Mouse (Mus musculus): Measurements from ENCODE around the gene Dapl1. TPM values are rescaled to one million over a fixed set of nuclear protein-coding genes. Genes with fewer than 3 reads are reported as not detected.

Gene Dapl1
- polyA plus RNA-seq, 1 experiment, result not detected

- Histone ChIP-seq H3K79me2 (ENCODE audit: control insufficient read depth, insufficient read depth) (no peaks in the 10 kb centered on the region), H3K27me3 (ENCODE audit: control insufficient read depth, insufficient read depth, insufficient read length) (no peaks in the 10 kb centered on the region), H3K79me3 (ENCODE audit: low read depth) (no peaks in the 10 kb centered on the region), H3ac (ENCODE audit: control insufficient read depth, insufficient read length, low read depth) (no peak overlapping the region), H3K36me3 (ENCODE audit: control insufficient read depth, insufficient read depth) (no peaks in the 10 kb centered on the region), H3K4me3 (ENCODE audit: insufficient read depth, poor library complexity, severe bottlenecking) (no peak overlapping the region)
- no peak for TF ChIP-seq CEBPB (IDR thresholded peaks at IDR 0.05; ENCODE audit: low read depth)
- no peak for TF ChIP-seq MYOG (IDR thresholded peaks at IDR 0.05; ENCODE audit: control insufficient read depth, extremely low read depth, insufficient read length)
- no peak for TF ChIP-seq CTCF (IDR thresholded peaks at IDR 0.05; ENCODE audit: control insufficient read depth, insufficient read depth, insufficient read length)
- TF ChIP-seq FOSL1 (IDR thresholded peaks at IDR 0.05; ENCODE audit: insufficient read depth, low read length, poor library complexity, severe bottlenecking), result no peak
- TF ChIP-seq USF1 (IDR thresholded peaks at IDR 0.05; ENCODE audit: low read depth), result no peak
- TF ChIP-seq MYOD1 (IDR thresholded peaks at IDR 0.05; ENCODE audit: control insufficient read depth, insufficient read length, low read depth), result no peak
- no peak for TF ChIP-seq MAX (IDR thresholded peaks at IDR 0.05)
Measured at GRCm38 (mm10) chr2:59530811-59531210, 46.4 kb downstream of the Dapl1 start.

- no peaks in the 10 kb centered on the region for H3K79me3 ChIP-seq (ENCODE audit: low read depth)
- no peak for TF ChIP-seq USF1 (IDR thresholded peaks at IDR 0.05; ENCODE audit: low read depth)
- no peak for TF ChIP-seq MAX (IDR thresholded peaks at IDR 0.05)
- no peak for TF ChIP-seq CEBPB (IDR thresholded peaks at IDR 0.05; ENCODE audit: low read depth)
- no peak for TF ChIP-seq MYOG (IDR thresholded peaks at IDR 0.05; ENCODE audit: control insufficient read depth, extremely low read depth, insufficient read length)
- TF ChIP-seq FOSL1 (IDR thresholded peaks at IDR 0.05; ENCODE audit: insufficient read depth, low read length, poor library complexity, severe bottlenecking), result no peak
- TF ChIP-seq MYOD1 (IDR thresholded peaks at IDR 0.05; ENCODE audit: control insufficient read depth, insufficient read length, low read depth), result no peak
- TF ChIP-seq CTCF (IDR thresholded peaks at IDR 0.05; ENCODE audit: control insufficient read depth, insufficient read depth, insufficient read length), result no peak
Measured at GRCm38 (mm10) chr2:59532999-59533398, 48.5 kb downstream of the Dapl1 start.

GRCm38 (mm10) chr2:59533504-59533903, 49.1 kb downstream of the Dapl1 start:
- TF ChIP-seq CTCF (IDR thresholded peaks at IDR 0.05; ENCODE audit: control insufficient read depth, insufficient read depth, insufficient read length) (no peak), MAX (IDR thresholded peaks at IDR 0.05) (no peak), CEBPB (IDR thresholded peaks at IDR 0.05; ENCODE audit: low read depth) (no peak), USF1 (IDR thresholded peaks at IDR 0.05; ENCODE audit: low read depth) (no peak), MYOD1 (IDR thresholded peaks at IDR 0.05; ENCODE audit: control insufficient read depth, insufficient read length, low read depth) (no peak), FOSL1 (IDR thresholded peaks at IDR 0.05; ENCODE audit: insufficient read depth, low read length, poor library complexity, severe bottlenecking) (no peak), MYOG (IDR thresholded peaks at IDR 0.05; ENCODE audit: control insufficient read depth, extremely low read depth, insufficient read length) (no peak)
- no peaks in the 10 kb centered on the region for H3K27me3 ChIP-seq (ENCODE audit: control insufficient read depth, insufficient read depth, insufficient read length)
- no peaks in the 10 kb centered on the region for H3K36me3 ChIP-seq (ENCODE audit: control insufficient read depth, insufficient read depth)
- no peak overlapping the region for H3K4me3 ChIP-seq (ENCODE audit: insufficient read depth, poor library complexity, severe bottlenecking)
- H3ac ChIP-seq (ENCODE audit: control insufficient read depth, insufficient read length, low read depth), result no peak overlapping the region
- H3K79me3 ChIP-seq (ENCODE audit: low read depth), result no peaks in the 10 kb centered on the region
- H3K79me2 ChIP-seq (ENCODE audit: control insufficient read depth, insufficient read depth), result no peaks in the 10 kb centered on the region

More at GRCm38 (mm10) chr2:59532999-59533398, 48.5 kb downstream of the Dapl1 start:
- H3ac ChIP-seq (ENCODE audit: control insufficient read depth, insufficient read length, low read depth), result no peak overlapping the region
- H3K79me2 ChIP-seq (ENCODE audit: control insufficient read depth, insufficient read depth), result no peaks in the 10 kb centered on the region
- no peak overlapping the region for H3K4me3 ChIP-seq (ENCODE audit: insufficient read depth, poor library complexity, severe bottlenecking)
- H3K36me3 ChIP-seq (ENCODE audit: control insufficient read depth, insufficient read depth), result no peaks in the 10 kb centered on the region
- H3K27me3 ChIP-seq (ENCODE audit: control insufficient read depth, insufficient read depth, insufficient read length), result no peaks in the 10 kb centered on the region

- H3K36me3 ChIP-seq (ENCODE audit: control insufficient read depth, insufficient read depth), result no peaks in the 10 kb centered on the region
- TF ChIP-seq MYOG (IDR thresholded peaks at IDR 0.05; ENCODE audit: control insufficient read depth, extremely low read depth, insufficient read length), result no peak
- no peak for TF ChIP-seq CTCF (IDR thresholded peaks at IDR 0.05; ENCODE audit: control insufficient read depth, insufficient read depth, insufficient read length)
- TF ChIP-seq MYOD1 (IDR thresholded peaks at IDR 0.05; ENCODE audit: control insufficient read depth, insufficient read length, low read depth), result no peak
- TF ChIP-seq FOSL1 (IDR thresholded peaks at IDR 0.05; ENCODE audit: insufficient read depth, low read length, poor library complexity, severe bottlenecking), result no peak
- no peak for TF ChIP-seq CEBPB (IDR thresholded peaks at IDR 0.05; ENCODE audit: low read depth)
- no peak for TF ChIP-seq USF1 (IDR thresholded peaks at IDR 0.05; ENCODE audit: low read depth)
- no peaks in the 10 kb centered on the region for H3K79me3 ChIP-seq (ENCODE audit: low read depth)
- no peaks in the 10 kb centered on the region for H3K27me3 ChIP-seq (ENCODE audit: control insufficient read depth, insufficient read depth, insufficient read length)
- no peaks in the 10 kb centered on the region for H3K79me2 ChIP-seq (ENCODE audit: control insufficient read depth, insufficient read depth)
- no peak overlapping the region for H3K4me3 ChIP-seq (ENCODE audit: insufficient read depth, poor library complexity, severe bottlenecking)
- no peak overlapping the region for H3ac ChIP-seq (ENCODE audit: control insufficient read depth, insufficient read length, low read depth)
Measured at GRCm38 (mm10) chr2:59533971-59534748, 49.7 kb downstream of the Dapl1 start.

GRCm38 (mm10) chr2:59536958-59537357, 52.5 kb downstream of the Dapl1 start:
- Histone ChIP-seq H3K27me3 (ENCODE audit: control insufficient read depth, insufficient read depth, insufficient read length) (no peaks in the 10 kb centered on the region), H3K4me3 (ENCODE audit: insufficient read depth, poor library complexity, severe bottlenecking) (no peak overlapping the region), H3K36me3 (ENCODE audit: control insufficient read depth, insufficient read depth) (no peaks in the 10 kb centered on the region), H3K79me3 (ENCODE audit: low read depth) (no peaks in the 10 kb centered on the region), H3ac (ENCODE audit: control insufficient read depth, insufficient read length, low read depth) (no peak overlapping the region), H3K79me2 (ENCODE audit: control insufficient read depth, insufficient read depth) (no peaks in the 10 kb centered on the region)
- TF ChIP-seq CTCF (IDR thresholded peaks at IDR 0.05; ENCODE audit: control insufficient read depth, insufficient read depth, insufficient read length), result no peak
- TF ChIP-seq CEBPB (IDR thresholded peaks at IDR 0.05; ENCODE audit: low read depth), result no peak
- TF ChIP-seq MAX (IDR thresholded peaks at IDR 0.05), result no peak
- TF ChIP-seq MYOG (IDR thresholded peaks at IDR 0.05; ENCODE audit: control insufficient read depth, extremely low read depth, insufficient read length), result no peak
- TF ChIP-seq USF1 (IDR thresholded peaks at IDR 0.05; ENCODE audit: low read depth), result no peak
- no peak for TF ChIP-seq MYOD1 (IDR thresholded peaks at IDR 0.05; ENCODE audit: control insufficient read depth, insufficient read length, low read depth)
- TF ChIP-seq FOSL1 (IDR thresholded peaks at IDR 0.05; ENCODE audit: insufficient read depth, low read length, poor library complexity, severe bottlenecking), result no peak

All from C2C12 (cell line).